Comparison of ENCODE assay signal across 19 mouse cellular contexts in the genomic region with DNA sequence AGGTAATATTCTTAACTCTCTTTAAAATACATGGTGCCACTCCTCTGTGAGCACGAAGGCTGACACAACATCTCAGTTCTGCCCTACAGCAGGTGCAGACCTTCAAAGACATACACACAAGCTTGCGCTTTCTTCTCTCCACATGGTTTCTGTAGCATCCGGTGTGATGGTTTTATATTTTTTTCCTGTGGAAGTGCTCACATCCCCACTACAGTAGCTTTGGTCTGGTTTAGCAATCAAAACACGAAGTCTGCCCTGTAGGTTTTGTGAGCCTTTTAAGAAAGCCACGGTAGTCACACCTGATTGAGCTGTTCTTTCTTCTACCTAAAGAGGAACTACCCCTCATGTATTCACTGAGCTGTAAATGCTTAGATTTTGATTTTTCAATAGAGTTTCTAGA. TPM values are rescaled to one million over a fixed set of nuclear protein-coding genes. Genes with fewer than 3 reads are reported as not detected.
DNase-seq lines count a peak whose midpoint lies in the region; ATAC-seq lines count a peak whose summit lies in the region.
"Had no signal": no experiment of that assay in that cellular context is flagged by ENCODE, and none has a peak within 500 bp of the region (broad histone marks: within the 10 kb centered on the region; RNA-seq: fewer than 3 reads in every experiment).

No protein-coding gene starts in this region.

- ATAC-seq in megakaryocyte progenitor cell, adult 5-6 weeks (replicated peaks; ENCODE audit: poor library complexity), result peak; percentile 26; the same call in 1 of the 2 replicates
- ATAC-seq in forebrain, embryonic 11.5 days (replicated peaks; ENCODE audit: low FRiP score), result no peak
- ATAC-seq: forebrain, embryonic 14.5 days; intestine, embryonic 15.5 days had no signal

- H3K36me3 ChIP-seq in forebrain, embryonic 11.5 days (ENCODE audit: control insufficient read depth, insufficient read depth, low read length), result no peaks in the 10 kb centered on the region
- H3K36me3 ChIP-seq: embryonic facial prominence, embryonic 15.5 days; hindbrain, embryonic 10.5 days; intestine, embryonic 15.5 days; limb, embryonic 12.5 days had no signal

- H3K27me3 ChIP-seq in forebrain, embryonic 11.5 days (ENCODE audit: control insufficient read depth, insufficient read depth, low read length), result no peaks in the 10 kb centered on the region
- H3K27me3 ChIP-seq: embryonic facial prominence, embryonic 15.5 days; intestine, embryonic 15.5 days; limb, embryonic 12.5 days; megakaryocyte, embryonic 14.5 days had no signal

- WGBS in forebrain, embryonic 11.5 days, result 82% methylated on average over 5 of the region's 5 CpGs

- no peak overlapping the region for H3K4me3 ChIP-seq in forebrain, embryonic 11.5 days (ENCODE audit: low read depth, low read length)
- H3K4me3 ChIP-seq: embryonic facial prominence, embryonic 15.5 days; hindbrain, embryonic 10.5 days; intestine, embryonic 15.5 days; limb, embryonic 12.5 days; megakaryocyte, embryonic 14.5 days had no signal

- no peaks in the 10 kb centered on the region for H3K9me3 ChIP-seq in forebrain, embryonic 11.5 days (ENCODE audit: control insufficient read depth, low read length)
- H3K9me3 ChIP-seq: embryonic facial prominence, embryonic 15.5 days; hindbrain, embryonic 10.5 days; intestine, embryonic 15.5 days; limb, embryonic 12.5 days; megakaryocyte, embryonic 14.5 days had no signal

- no peaks in the 10 kb centered on the region for H3K4me1 ChIP-seq in forebrain, embryonic 11.5 days (replicated peaks; ENCODE audit: control insufficient read depth, insufficient read depth, low read length)
- H3K4me1 ChIP-seq: embryonic facial prominence, embryonic 15.5 days; hindbrain, embryonic 10.5 days; intestine, embryonic 15.5 days; limb, embryonic 12.5 days had no signal

- intact Hi-C loops in gastrocnemius, postnatal 36 days (cut with DNase I), result no loop called here

- no peak overlapping the region for H3K27ac ChIP-seq in forebrain, embryonic 11.5 days (ENCODE audit: low read depth, low read length)
- H3K27ac ChIP-seq: embryonic facial prominence, embryonic 15.5 days; hindbrain, embryonic 10.5 days; intestine, embryonic 15.5 days; limb, embryonic 12.5 days had no signal

- no peak overlapping the region for H3K4me2 ChIP-seq in forebrain, embryonic 11.5 days (ENCODE audit: low read depth, low read length, severe bottlenecking)
- H3K4me2 ChIP-seq: embryonic facial prominence, embryonic 15.5 days; intestine, embryonic 15.5 days; limb, embryonic 12.5 days had no signal

- H3K9ac ChIP-seq in forebrain, embryonic 11.5 days (ENCODE audit: low read length), result no peak overlapping the region
- H3K9ac ChIP-seq: embryonic facial prominence, embryonic 15.5 days; intestine, embryonic 15.5 days; limb, embryonic 12.5 days had no signal

- peak; percentile 13 for DNase-seq in spleen, adult 12 weeks (ENCODE audit: low spot score)
- no peak for DNase-seq in spleen, postnatal 10 days (ENCODE audit: low spot score in 2 of 2)
- peak; percentile 88 for DNase-seq in T-cell, adult 2 months (ENCODE audit: low spot score)
- peak; percentile 41 to 60 for DNase-seq in thymus, postnatal 36 days
- no peak for DNase-seq in gastrocnemius, postnatal 36 days
- DNase-seq in forebrain, embryonic 11.5 days (ENCODE audit: low spot score), result no peak
- DNase-seq: adrenal gland, postnatal 10 days; gastrocnemius, postnatal 14 days; kidney, postnatal 14 days; layer of hippocampus, postnatal 36 days had no signal

RNA-seq across cellular contexts. Expression of a gene that starts 12.7 kb away (rescaled TPM):
- 37.3 and 45.4 TPM in 2 replicates for total RNA-seq in megakaryocyte progenitor cell, adult 5-6 weeks (2015)
- total RNA-seq in megakaryocyte progenitor cell, adult 5-6 weeks (2017), result 29.0 and 36.1 TPM in 2 replicates
- under 1 TPM; 0.79 to 0.89 TPM for total RNA-seq in gastrocnemius, postnatal 36 days (2021)
- 1.0 and 1.6 TPM in 2 replicates for polyA plus RNA-seq in forebrain, embryonic 11.5 days (2014; fragmentation: Nextera tagmentation; extraction: Ambion mirVana)

RNA-seq across cellular contexts. Expression of a gene that starts 34.9 kb away (rescaled TPM):
- 0.15 TPM in 1 of 2 replicates, not detected in the other for total RNA-seq in megakaryocyte progenitor cell, adult 5-6 weeks (2015)
- total RNA-seq in megakaryocyte progenitor cell, adult 5-6 weeks (2017), result not detected in 2 replicates
- not detected for total RNA-seq in gastrocnemius, postnatal 36 days (2021)
- polyA plus RNA-seq in forebrain, embryonic 11.5 days (2014; fragmentation: Nextera tagmentation; extraction: Ambion mirVana), result not detected in 2 replicates
- total RNA-seq: adrenal gland, postnatal 10 days; ES-E14; gastrocnemius, postnatal 14 days; layer of hippocampus, postnatal 36 days had no signal
- polyA plus RNA-seq: forebrain, embryonic 14.5 days; hindbrain, embryonic 10.5 days; intestine, embryonic 15.5 days; limb, embryonic 12.5 days; liver, embryonic 16.5 days had no signal

Comparison
In these comparisons a context has a peak if more than half of its experiments do, and no peak if none do; other contexts are left out.
1. DNase-seq: peak in spleen, adult 12 weeks (single experiment), T-cell, adult 2 months (single experiment) and thymus, postnatal 36 days (2 of 2); none in spleen, postnatal 10 days (0 of 2), gastrocnemius, postnatal 36 days (0 of 2) and forebrain, embryonic 11.5 days (single experiment).
2. RNA of a gene that starts 12.7 kb away (total RNA-seq): 29.0 to 45.4 TPM in megakaryocyte progenitor cell, adult 5-6 weeks; 0.79 to 0.89 TPM in gastrocnemius, postnatal 36 days; every median in the first group is over 10 times any median in the second.